Mouse (Mus musculus): ENCODE results near the gene Scoc. TPM values are rescaled to one million over a fixed set of nuclear protein-coding genes. Genes with fewer than 3 reads are reported as not detected.

The Scoc gene
- polyA plus RNA-seq, 3 experiments from 2014 or later, result 26.8 to 34.5 (median 30.6) TPM

DNA sequence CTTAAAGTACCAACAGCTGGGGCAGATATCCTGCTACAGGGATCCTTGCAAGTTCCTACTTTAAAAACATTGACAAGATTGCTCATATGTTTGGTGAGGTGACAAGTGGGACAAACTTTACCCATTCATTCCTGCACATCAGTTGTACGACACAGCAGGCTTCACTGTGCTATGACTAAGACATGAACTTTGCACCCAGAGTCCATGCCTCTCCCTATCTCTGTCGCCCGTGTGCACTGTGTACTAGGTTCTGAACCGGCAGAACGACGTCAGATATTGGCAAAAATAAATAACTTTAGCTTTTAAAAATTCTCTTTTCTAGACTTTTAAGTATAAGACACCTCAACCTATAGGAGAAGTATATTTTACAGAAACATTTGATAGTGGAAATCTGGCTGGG is 61.5 kb downstream of the Scoc start:
- ATAC-seq, result no peak

DNA sequence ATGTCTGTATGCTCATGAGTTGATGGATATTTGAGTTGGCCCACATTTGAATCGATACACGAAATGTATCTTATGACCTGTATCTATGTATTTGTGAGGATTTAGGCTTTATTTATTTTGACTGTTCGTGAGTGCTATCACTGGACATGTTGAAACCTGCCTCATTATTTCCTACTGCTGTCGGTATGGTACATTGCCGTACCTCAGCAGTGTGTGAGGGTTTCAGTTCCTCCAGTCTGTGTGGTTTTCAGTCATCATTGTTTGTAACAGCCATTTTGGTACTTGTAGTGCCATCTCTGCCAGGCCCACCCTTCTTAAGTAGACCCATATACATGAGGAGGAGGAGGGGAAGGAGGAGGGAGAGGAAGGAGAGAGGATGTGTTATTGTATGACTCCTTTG is 63.9 kb downstream of the Scoc start:
- ATAC-seq, result no peak

DNA sequence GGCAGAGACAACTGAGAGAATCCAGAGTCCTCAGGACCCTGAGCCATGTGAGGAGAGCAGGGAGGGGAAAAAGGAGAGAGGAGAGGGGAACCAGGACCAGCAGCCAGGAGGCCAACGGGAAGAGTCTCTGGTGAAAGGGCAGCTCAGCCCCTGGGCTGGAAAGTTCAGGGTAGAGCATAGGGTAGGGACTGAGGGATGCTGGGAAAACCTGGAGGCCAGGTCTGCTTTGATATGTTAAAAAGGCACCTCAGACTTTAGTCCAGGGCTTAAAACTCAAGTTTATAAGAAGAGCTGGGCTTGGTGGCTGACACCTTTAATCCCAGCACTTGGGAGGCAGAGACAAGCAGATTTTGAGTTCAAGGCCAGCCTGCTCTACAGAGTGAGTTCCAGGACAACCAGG is 65.7 kb downstream of the Scoc start:
- no peak for ATAC-seq

DNA sequence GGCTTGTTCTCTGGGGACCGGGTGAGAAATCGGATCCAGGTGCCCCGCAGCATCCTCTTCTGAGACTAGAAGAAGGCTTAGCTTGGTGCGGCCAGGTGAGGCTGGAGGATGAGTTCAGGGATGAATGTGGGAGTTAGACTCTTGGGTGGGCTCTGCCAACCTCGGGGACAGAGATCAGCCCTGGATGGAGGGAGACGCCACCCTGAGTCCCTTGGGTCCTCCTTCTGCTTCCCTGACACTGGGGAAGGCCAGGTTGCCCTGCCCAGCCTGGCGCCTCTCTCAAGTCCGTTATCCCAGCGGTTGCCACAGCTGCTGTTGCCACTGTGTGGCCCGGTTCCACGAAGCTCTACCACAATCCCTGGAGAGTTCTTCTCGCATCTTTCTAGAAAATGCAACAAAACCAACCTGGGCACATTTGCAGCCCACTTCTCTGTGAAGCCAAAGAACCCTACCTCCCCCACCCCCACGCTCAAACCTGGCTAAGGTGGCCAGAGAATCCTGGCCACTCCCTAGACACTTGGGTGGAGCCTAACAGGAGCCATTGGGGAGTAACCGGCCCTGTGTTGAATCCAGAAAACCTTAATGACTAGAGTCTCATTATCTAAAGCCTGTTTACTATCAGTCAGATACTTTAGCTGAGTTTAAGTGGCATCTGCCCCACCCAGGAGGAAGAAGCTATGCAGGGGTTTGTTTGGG is 68.0 kb downstream of the Scoc start:
- no peak for ATAC-seq

DNA sequence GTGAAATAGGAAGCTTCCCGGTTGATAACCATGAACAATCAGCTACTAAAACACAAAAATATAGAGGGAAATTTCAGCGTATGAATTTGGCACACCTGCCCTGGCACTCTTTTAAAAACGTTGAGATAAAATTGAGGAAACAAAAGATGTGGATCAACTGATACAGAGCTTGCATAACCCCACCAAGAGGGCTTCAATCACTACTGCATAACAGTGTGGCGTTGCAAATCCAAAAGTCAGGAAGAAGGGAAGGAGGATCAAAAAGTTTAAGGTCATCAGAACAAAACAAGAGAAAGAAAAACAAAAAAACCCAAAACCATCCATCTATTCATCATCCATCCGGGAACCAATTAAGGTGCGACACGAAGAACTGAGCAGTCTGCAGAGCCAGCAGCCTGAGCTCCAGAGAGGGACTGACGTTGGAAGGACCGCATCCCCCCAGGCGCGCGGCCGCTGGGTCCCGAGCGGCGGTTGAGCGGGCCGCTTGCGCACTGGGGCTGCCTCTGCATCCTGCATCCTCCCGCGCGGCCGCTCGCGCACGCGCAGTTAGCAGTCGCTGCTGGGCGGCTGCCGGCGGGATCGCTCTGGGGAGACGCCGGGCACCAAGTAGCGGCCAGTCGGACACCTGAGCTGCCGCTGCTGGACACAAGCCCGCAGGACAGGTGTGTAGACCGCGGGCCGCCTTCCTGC is 68.7 kb downstream of the Scoc start, which contains the start of gene Clgn:
Gene Clgn (plus strand): TSS at position 552 of the 690 bp plus-strand sequence.
- ATAC-seq, result no peak

DNA sequence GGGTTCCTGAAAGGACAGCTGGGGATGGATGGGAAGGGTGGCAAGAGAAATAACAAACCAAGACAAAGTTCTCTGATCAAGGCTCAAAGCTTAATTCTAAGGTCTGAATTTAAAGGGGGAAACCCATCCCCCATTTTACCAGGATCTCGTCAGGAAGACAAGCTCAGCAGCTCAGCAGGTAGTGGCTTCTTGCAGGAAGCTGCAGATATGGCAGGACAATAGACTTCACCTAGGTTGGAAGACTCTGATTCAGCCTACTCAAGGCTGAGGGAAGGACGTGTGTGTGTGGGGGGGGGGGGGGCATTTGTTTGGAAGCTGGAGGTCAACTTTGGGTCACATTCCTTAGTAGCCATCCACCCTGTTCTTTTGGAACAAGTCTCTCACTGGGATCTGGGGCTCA is 75.3 kb downstream of the Scoc start:
- no peak for ATAC-seq

DNA sequence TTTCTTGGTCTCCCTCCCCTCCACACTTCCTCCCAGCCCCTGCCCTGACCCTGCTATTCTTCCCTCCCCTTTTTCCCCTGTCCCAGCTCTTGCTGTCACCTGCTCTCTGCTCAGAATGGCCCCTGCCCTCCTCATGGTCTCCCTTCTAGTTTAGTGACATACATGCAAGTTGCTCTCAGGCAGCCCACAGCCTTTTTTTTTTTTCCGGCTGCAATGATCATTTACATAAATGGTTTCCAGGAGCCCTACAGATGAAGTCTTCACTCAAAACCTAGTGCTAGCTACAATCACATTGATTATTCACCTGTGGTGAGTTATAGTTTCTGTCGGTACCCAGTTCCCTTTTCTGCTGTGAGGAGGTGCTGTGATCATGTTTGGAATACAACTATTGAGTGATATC is 77.2 kb downstream of the Scoc start:
- ATAC-seq, result no peak

DNA sequence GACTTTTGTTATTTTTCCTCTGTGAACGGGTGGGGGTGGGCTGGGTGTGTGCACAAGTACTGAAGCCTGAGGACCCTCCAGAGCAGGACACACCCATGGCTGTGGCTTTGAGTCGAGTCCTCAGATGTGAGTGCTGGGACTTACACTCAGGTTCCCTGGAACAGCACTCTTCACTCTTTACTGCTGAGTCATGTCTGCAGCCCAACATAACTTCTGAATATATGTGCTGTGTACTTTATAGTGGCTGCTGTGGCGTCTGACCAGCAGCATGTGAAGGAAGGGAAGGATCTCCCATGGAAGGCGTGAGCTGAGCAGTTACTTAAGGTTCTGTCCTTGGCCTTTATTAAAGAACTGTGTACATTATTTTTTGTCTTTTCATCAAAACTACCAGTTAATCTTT is 78.0 kb downstream of the Scoc start:
- ATAC-seq, result no peak

Other genes with a start within 250 kb of the Scoc start
- not detected for gene Ucp1, start 168.0 kb downstream of the Scoc start, polyA plus RNA-seq (2017; shearing (Covaris generic))
- gene Elmod2, start 125.9 kb downstream of the Scoc start, polyA plus RNA-seq (2017; shearing (Covaris generic)), result 10 to 100 TPM in 2 of 3 experiments, 1 to 10 TPM in 1; 9.0 to 10.7 (median 10.4) TPM
- gene Mgat4d, start 109.9 kb downstream of the Scoc start, polyA plus RNA-seq (2017; shearing (Covaris generic)), result not detected
- gene Clgn, start 68.5 kb downstream of the Scoc start, polyA plus RNA-seq (2017; shearing (Covaris generic)), result 1 to 10 TPM in 1 of 3 experiments, under 1 TPM in 1, not detected in 1; 0.71 to 7.2 TPM
- not detected for gene Olfr370, start 77.4 kb upstream of the Scoc start, polyA plus RNA-seq (2017; shearing (Covaris generic))
- 100 to 1,000 TPM; 284 to 389 (median 291) TPM for gene Ndufb7, start 108.3 kb upstream of the Scoc start, polyA plus RNA-seq (2017; shearing (Covaris generic))
- gene Tecr, start 149.6 kb upstream of the Scoc start, polyA plus RNA-seq (2017; shearing (Covaris generic)), result 100 to 1,000 TPM; 341 to 488 (median 426) TPM
- gene Dnajb1, start 149.8 kb upstream of the Scoc start, polyA plus RNA-seq (2017; shearing (Covaris generic)), result 10 to 100 TPM; 36.3 to 53.7 (median 41.0) TPM
- gene Gipc1, start 194.3 kb upstream of the Scoc start, polyA plus RNA-seq (2017; shearing (Covaris generic)), result 10 to 100 TPM; 14.4 to 18.1 (median 14.7) TPM
- gene Ptger1, start 208.3 kb upstream of the Scoc start, polyA plus RNA-seq (2017; shearing (Covaris generic)), result 1 to 10 TPM in 2 of 3 experiments, under 1 TPM in 1; 0.60 to 1.2 (median 1.1) TPM
- 10 to 100 TPM; 20.3 to 27.7 (median 24.6) TPM for gene Pkn1, start 240.8 kb upstream of the Scoc start, polyA plus RNA-seq (2017; shearing (Covaris generic))